Mouse (Mus musculus) MEL-GATA-1-ER (cell line): ENCODE measurements around the gene Slc4a1.

Source experiments
- DNase-seq: peaks from one replicate; pipeline ENCODE4 v3.0.0-alpha.2; 2012; ENCODE audit warnings: low read depth; ENCODE audit errors: extremely low read depth

Gene Slc4a1

GRCm38 (mm10) chr11:102350981-102351523, 15.0 kb downstream of the Slc4a1 start:
- no peak for DNase-seq

GRCm38 (mm10) chr11:102350416-102350815, 15.6 kb downstream of the Slc4a1 start:
- DNase-seq, result no peak

- DNase-seq, result no peak
Observed at GRCm38 (mm10) chr11:102349189-102349954, 16.6 kb downstream of the Slc4a1 start.

GRCm38 (mm10) chr11:102348771-102349170, 17.2 kb downstream of the Slc4a1 start:
- no peak for DNase-seq

- no peak for DNase-seq
Observed at GRCm38 (mm10) chr11:102348101-102348585, 17.9 kb downstream of the Slc4a1 start.

- DNase-seq, result no peak
Observed at GRCm38 (mm10) chr11:102347683-102348082, 18.3 kb downstream of the Slc4a1 start.

- no peak for DNase-seq
Observed at GRCm38 (mm10) chr11:102346926-102347325, 19.1 kb downstream of the Slc4a1 start.

GRCm38 (mm10) chr11:102344458-102344857, 21.5 kb downstream of the Slc4a1 start:
- DNase-seq, result no peak

- DNase-seq, result no peak
Observed at GRCm38 (mm10) chr11:102342742-102343141, 23.3 kb downstream of the Slc4a1 start.

GRCm38 (mm10) chr11:102341101-102341500, 24.9 kb downstream of the Slc4a1 start:
- no peak for DNase-seq

- DNase-seq, result no peak
Observed at GRCm38 (mm10) chr11:102339624-102340023, 26.4 kb downstream of the Slc4a1 start.

- DNase-seq, result no peak
Observed at GRCm38 (mm10) chr11:102339195-102339594, 26.8 kb downstream of the Slc4a1 start.

GRCm38 (mm10) chr11:102338561-102338960, 27.4 kb downstream of the Slc4a1 start:
- no peak for DNase-seq

- no peak for DNase-seq
Observed at GRCm38 (mm10) chr11:102337921-102338320, 28.1 kb downstream of the Slc4a1 start.

GRCm38 (mm10) chr11:102336191-102336590, 29.8 kb downstream of the Slc4a1 start:
- no peak for DNase-seq

- no peak for DNase-seq
Observed at GRCm38 (mm10) chr11:102334973-102335700, 30.9 kb downstream of the Slc4a1 start.

- DNase-seq, result no peak
Observed at GRCm38 (mm10) chr11:102334010-102334409, 32.0 kb downstream of the Slc4a1 start.

GRCm38 (mm10) chr11:102333061-102333460, 32.9 kb downstream of the Slc4a1 start:
- DNase-seq, result no peak

- no peak for DNase-seq
Observed at GRCm38 (mm10) chr11:102331806-102332205, 34.2 kb downstream of the Slc4a1 start.

- DNase-seq, result no peak
Observed at GRCm38 (mm10) chr11:102330039-102330438, 36.0 kb downstream of the Slc4a1 start.

- DNase-seq, result no peak
Observed at GRCm38 (mm10) chr11:102329518-102329917, 36.5 kb downstream of the Slc4a1 start.

- DNase-seq, result no peak
Observed at GRCm38 (mm10) chr11:102327839-102328238, 38.2 kb downstream of the Slc4a1 start.
